Mouse (Mus musculus): ENCODE results near the gene Zbtb44. TPM values are rescaled to one million over a fixed set of nuclear protein-coding genes. Genes with fewer than 3 reads are reported as not detected.

Zbtb44 gene
- polyA plus RNA-seq, 1 experiment, result 7.8 TPM

- H3K4me3 ChIP-seq (replicated peaks; ENCODE audit: insufficient read depth, low read depth, low read length), result no peak overlapping the region
- H3K27ac ChIP-seq (ENCODE audit: insufficient read depth, low read length), result no peak overlapping the region
- no peaks in the 10 kb centered on the region for H3K27me3 ChIP-seq (ENCODE audit: control insufficient read depth, insufficient read depth, low read length)
- WGBS, result 97% methylated on average over 5 of the region's 5 CpGs
- no peaks in the 10 kb centered on the region for H3K4me1 ChIP-seq (ENCODE audit: control insufficient read depth, insufficient read depth, low read length)
- no peak for DNase-seq
- no peak for TF ChIP-seq POLR2A (IDR thresholded peaks at IDR 0.05; ENCODE audit: borderline replicate concordance, insufficient read depth, low read length)
- TF ChIP-seq CTCF (IDR thresholded peaks at IDR 0.05; ENCODE audit: borderline replicate concordance, insufficient read depth, low read depth, low read length), result no peak
These were observed 41.8 kb downstream of the Zbtb44 start for GRCm38 (mm10) chr9:31072256-31072655.

- no peaks in the 10 kb centered on the region for H3K4me1 ChIP-seq (ENCODE audit: control insufficient read depth, insufficient read depth, low read length)
- H3K27ac ChIP-seq (ENCODE audit: insufficient read depth, low read length), result no peak overlapping the region
- H3K27me3 ChIP-seq (ENCODE audit: control insufficient read depth, insufficient read depth, low read length), result no peaks in the 10 kb centered on the region
- 76% methylated on average over 7 of the region's 7 CpGs for WGBS
- H3K4me3 ChIP-seq (replicated peaks; ENCODE audit: insufficient read depth, low read depth, low read length), result no peak overlapping the region
- no peak for DNase-seq
- no peak for TF ChIP-seq POLR2A (IDR thresholded peaks at IDR 0.05; ENCODE audit: borderline replicate concordance, insufficient read depth, low read length)
- no peak for TF ChIP-seq CTCF (IDR thresholded peaks at IDR 0.05; ENCODE audit: borderline replicate concordance, insufficient read depth, low read depth, low read length)
These were observed 43.4 kb downstream of the Zbtb44 start for GRCm38 (mm10) chr9:31073797-31074196.

- WGBS, result 51% methylated on average over 10 of the region's 10 CpGs
- no peaks in the 10 kb centered on the region for H3K27me3 ChIP-seq (ENCODE audit: control insufficient read depth, insufficient read depth, low read length)
- H3K4me3 ChIP-seq (replicated peaks; ENCODE audit: insufficient read depth, low read depth, low read length), result no peak overlapping the region
- H3K4me1 ChIP-seq (ENCODE audit: control insufficient read depth, insufficient read depth, low read length), result no peaks in the 10 kb centered on the region
- TF ChIP-seq POLR2A (IDR thresholded peaks at IDR 0.05; ENCODE audit: borderline replicate concordance, insufficient read depth, low read length), result no peak
- TF ChIP-seq CTCF (IDR thresholded peaks at IDR 0.05; ENCODE audit: borderline replicate concordance, insufficient read depth, low read depth, low read length), result no peak
- no peak for DNase-seq
- no peak overlapping the region for H3K27ac ChIP-seq (ENCODE audit: insufficient read depth, low read length)
These were observed 44.4 kb downstream of the Zbtb44 start for GRCm38 (mm10) chr9:31074836-31075235.

- Histone ChIP-seq H3K4me3 (replicated peaks; ENCODE audit: insufficient read depth, low read depth, low read length) (no peak overlapping the region), H3K4me1 (ENCODE audit: control insufficient read depth, insufficient read depth, low read length) (0 out of 2 replicates have a peak, but pooled peaks cover 4% of the 10 kb centered on the region), H3K27ac (ENCODE audit: insufficient read depth, low read length) (no peak overlapping the region), H3K27me3 (ENCODE audit: control insufficient read depth, insufficient read depth, low read length) (no peaks in the 10 kb centered on the region)
- TF ChIP-seq POLR2A (IDR thresholded peaks at IDR 0.05; ENCODE audit: borderline replicate concordance, insufficient read depth, low read length) (no peak), CTCF (IDR thresholded peaks at IDR 0.05; ENCODE audit: borderline replicate concordance, insufficient read depth, low read depth, low read length) (no peak)
- DNase-seq, result no peak
- 80% methylated on average over 6 of the region's 6 CpGs for WGBS
These were observed 50.3 kb downstream of the Zbtb44 start for GRCm38 (mm10) chr9:31080726-31081125.

GRCm38 (mm10) chr9:31082054-31082666, 51.7 kb downstream of the Zbtb44 start:
- Histone ChIP-seq H3K27me3 (ENCODE audit: control insufficient read depth, insufficient read depth, low read length) (no peaks in the 10 kb centered on the region), H3K27ac (ENCODE audit: insufficient read depth, low read length) (no peak overlapping the region), H3K4me3 (replicated peaks; ENCODE audit: insufficient read depth, low read depth, low read length) (peak overlapping the region; percentile 56), H3K4me1 (ENCODE audit: control insufficient read depth, insufficient read depth, low read length) (0 out of 2 replicates have a peak, but pooled peaks cover 4% of the 10 kb centered on the region)
- TF ChIP-seq POLR2A (IDR thresholded peaks at IDR 0.05; ENCODE audit: borderline replicate concordance, insufficient read depth, low read length) (no peak), CTCF (IDR thresholded peaks at IDR 0.05; ENCODE audit: borderline replicate concordance, insufficient read depth, low read depth, low read length) (peak; percentile 80)
- peak; percentile 64 to 78 for DNase-seq
- WGBS, result 11% methylated on average over 15 of the region's 15 CpGs

GRCm38 (mm10) chr9:31082771-31083170, 52.3 kb downstream of the Zbtb44 start:
- 69% methylated on average over 6 of the region's 6 CpGs for WGBS
- no peaks in the 10 kb centered on the region for H3K27me3 ChIP-seq (ENCODE audit: control insufficient read depth, insufficient read depth, low read length)
- no peak overlapping the region for H3K4me3 ChIP-seq (replicated peaks; ENCODE audit: insufficient read depth, low read depth, low read length)
- no peak for TF ChIP-seq CTCF (IDR thresholded peaks at IDR 0.05; ENCODE audit: borderline replicate concordance, insufficient read depth, low read depth, low read length)
- TF ChIP-seq POLR2A (IDR thresholded peaks at IDR 0.05; ENCODE audit: borderline replicate concordance, insufficient read depth, low read length), result no peak
- no peak for DNase-seq
- no peak overlapping the region for H3K27ac ChIP-seq (ENCODE audit: insufficient read depth, low read length)
- 0 out of 2 replicates have a peak, but pooled peaks cover 4% of the 10 kb centered on the region for H3K4me1 ChIP-seq (ENCODE audit: control insufficient read depth, insufficient read depth, low read length)

GRCm38 (mm10) chr9:31085556-31085955, 55.1 kb downstream of the Zbtb44 start:
- no peak for TF ChIP-seq POLR2A (IDR thresholded peaks at IDR 0.05; ENCODE audit: borderline replicate concordance, insufficient read depth, low read length)
- TF ChIP-seq CTCF (IDR thresholded peaks at IDR 0.05; ENCODE audit: borderline replicate concordance, insufficient read depth, low read depth, low read length), result no peak
- Histone ChIP-seq H3K27me3 (ENCODE audit: control insufficient read depth, insufficient read depth, low read length) (no peaks in the 10 kb centered on the region), H3K27ac (ENCODE audit: insufficient read depth, low read length) (no peak overlapping the region), H3K4me1 (ENCODE audit: control insufficient read depth, insufficient read depth, low read length) (peaks cover 5% of the 10 kb centered on the region; the same call in 1 of the 2 replicates), H3K4me3 (replicated peaks; ENCODE audit: insufficient read depth, low read depth, low read length) (no peak overlapping the region)
- no peak for DNase-seq
- 89% methylated on average over 5 of the region's 5 CpGs for WGBS

- H3K27ac ChIP-seq (ENCODE audit: insufficient read depth, low read length), result no peak overlapping the region
- 27% methylated on average over 10 of the region's 10 CpGs for WGBS
- H3K4me3 ChIP-seq (replicated peaks; ENCODE audit: insufficient read depth, low read depth, low read length), result no peak overlapping the region
- TF ChIP-seq CTCF (IDR thresholded peaks at IDR 0.05; ENCODE audit: borderline replicate concordance, insufficient read depth, low read depth, low read length), result peak; percentile 69; the same call in 1 of the 2 replicates
- no peak for TF ChIP-seq POLR2A (IDR thresholded peaks at IDR 0.05; ENCODE audit: borderline replicate concordance, insufficient read depth, low read length)
- peak; percentile 38 to 62 for DNase-seq
- H3K27me3 ChIP-seq (ENCODE audit: control insufficient read depth, insufficient read depth, low read length), result no peaks in the 10 kb centered on the region
- peaks cover 12% of the 10 kb centered on the region for H3K4me1 ChIP-seq (ENCODE audit: control insufficient read depth, insufficient read depth, low read length)
These were observed 55.8 kb downstream of the Zbtb44 start for GRCm38 (mm10) chr9:31086085-31086753.

All from cerebellum, adult 2 months (tissue).